Mouse (Mus musculus) urinary bladder, postnatal 14 days (tissue): ENCODE measurements around the gene Rnase10.
"Not testable (repeated sequence)": the region's sequence is repeated elsewhere in the genome, so short reads cannot be mapped to it uniquely, and the experiment has no call there.

Experiments used
- DNase-seq: peaks from one replicate; pipeline ENCODE4 v3.0.0; 2021; ENCODE audit warnings: low spot score

Rnase10 gene

DNA sequence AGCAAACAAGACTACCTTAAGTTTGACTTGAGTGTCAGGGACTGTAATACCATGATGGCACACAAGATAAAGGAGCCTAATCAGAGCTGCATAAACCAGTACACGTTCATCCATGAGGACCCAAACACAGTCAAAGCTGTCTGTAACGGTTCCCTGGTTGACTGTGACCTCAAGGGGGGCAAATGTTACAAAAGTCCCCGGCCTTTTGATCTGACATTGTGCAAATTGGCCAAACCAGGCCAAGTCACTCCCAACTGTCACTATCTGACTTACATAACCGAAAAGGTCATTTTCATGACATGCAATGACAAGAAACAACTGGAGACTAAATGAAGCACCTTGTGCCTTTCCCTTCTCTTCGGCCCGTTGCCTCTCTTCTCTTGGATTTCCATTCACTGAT, 2.0 kb downstream of the Rnase10 start:
- no peak for DNase-seq

DNA sequence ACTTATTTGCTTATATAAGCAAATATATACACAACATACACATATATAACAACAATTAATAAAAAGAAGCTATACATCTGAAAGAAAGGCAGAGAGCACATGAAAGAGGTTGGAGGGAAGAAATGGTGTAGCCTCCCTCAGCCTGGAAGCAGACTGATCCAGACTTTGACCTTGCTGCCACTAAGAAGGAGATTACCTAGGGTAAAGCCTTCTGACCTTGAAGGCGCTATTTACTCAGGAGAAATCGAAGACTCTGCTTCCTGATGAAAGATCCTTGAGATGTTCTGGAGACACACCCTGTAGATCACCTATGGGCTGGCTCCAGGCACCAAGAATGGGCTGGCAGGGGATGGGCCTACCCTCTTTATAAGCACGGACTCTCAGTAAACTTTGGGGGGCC, 7.2 kb downstream of the Rnase10 start:
- not testable (repeated sequence) for DNase-seq

DNA sequence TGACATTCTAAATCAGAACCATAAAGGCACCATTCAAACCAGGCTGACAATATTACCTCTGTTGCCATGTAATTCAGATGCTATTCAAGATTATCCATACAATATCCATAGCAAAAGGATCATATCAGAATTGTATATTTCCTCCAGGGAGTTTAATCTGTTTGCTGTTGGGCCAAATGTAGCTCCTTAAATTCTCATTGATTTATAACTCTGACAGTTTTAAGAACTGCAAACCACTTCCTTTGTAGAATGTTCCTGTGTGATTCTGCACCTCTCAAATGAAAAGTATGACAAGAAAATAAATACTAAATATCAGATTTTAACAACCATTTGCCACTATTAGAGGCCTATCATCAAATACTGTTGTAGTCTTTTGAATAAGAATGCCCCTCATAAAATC, 8.2 kb downstream of the Rnase10 start:
- no peak for DNase-seq

DNA sequence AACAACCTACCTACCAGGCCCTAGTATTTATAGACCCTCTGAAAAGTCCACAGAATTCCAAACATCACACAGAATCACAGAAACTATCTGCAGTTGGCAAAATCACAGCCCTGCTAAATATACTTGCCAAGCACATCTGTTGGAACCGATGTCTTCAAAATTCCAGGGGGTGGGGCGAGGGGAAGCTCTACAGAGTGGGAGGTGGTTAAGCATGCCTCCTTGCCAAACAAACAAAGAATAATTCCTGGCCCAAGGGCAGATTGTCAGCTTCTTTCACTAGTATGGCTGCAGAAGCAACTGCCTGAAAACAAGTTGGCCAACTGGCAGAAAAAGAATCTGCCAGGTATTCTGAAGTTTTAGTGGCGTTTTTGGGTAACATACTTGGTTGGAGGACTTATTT, 9.7 kb downstream of the Rnase10 start:
- peak; percentile 19 for DNase-seq

DNA sequence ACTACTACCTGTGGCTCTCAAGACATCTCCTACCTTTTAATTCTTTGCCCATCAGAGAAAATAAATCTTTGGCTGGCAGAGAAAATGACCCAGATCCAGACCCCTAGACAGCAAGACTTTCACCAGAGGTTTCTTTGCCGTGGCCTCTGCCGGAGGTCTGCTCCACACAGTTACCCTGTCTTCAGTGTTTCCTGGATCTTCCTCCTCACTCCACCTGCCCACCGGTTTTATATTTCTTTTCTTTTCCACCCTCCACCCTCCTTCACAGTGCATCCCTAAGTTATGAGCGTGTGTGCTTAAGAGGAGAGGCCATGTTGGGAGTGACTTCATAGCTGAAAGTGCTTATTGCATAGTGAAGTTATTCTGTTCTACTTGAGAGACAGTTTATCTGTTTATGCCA, 15.9 kb downstream of the Rnase10 start:
- no peak for DNase-seq

DNA sequence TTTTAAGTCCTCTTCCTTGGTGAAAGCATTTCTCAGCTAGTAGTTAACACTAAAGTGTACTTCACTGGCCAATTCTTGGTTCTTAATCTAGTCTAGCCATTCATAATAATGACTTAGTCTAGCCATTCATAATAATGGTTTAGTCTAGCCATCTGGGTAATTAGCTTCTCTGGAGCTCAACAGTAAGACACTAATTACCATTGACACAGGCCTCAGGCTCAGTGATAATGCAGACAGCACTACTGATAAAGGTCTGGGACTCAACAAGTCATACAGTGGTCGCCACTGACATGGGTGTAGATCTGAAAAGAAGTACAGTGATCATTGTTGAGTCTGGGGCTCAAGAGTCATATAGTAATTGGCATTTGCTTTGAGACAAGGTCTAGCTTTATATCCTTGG, 17.3 kb downstream of the Rnase10 start:
- no peak for DNase-seq

DNA sequence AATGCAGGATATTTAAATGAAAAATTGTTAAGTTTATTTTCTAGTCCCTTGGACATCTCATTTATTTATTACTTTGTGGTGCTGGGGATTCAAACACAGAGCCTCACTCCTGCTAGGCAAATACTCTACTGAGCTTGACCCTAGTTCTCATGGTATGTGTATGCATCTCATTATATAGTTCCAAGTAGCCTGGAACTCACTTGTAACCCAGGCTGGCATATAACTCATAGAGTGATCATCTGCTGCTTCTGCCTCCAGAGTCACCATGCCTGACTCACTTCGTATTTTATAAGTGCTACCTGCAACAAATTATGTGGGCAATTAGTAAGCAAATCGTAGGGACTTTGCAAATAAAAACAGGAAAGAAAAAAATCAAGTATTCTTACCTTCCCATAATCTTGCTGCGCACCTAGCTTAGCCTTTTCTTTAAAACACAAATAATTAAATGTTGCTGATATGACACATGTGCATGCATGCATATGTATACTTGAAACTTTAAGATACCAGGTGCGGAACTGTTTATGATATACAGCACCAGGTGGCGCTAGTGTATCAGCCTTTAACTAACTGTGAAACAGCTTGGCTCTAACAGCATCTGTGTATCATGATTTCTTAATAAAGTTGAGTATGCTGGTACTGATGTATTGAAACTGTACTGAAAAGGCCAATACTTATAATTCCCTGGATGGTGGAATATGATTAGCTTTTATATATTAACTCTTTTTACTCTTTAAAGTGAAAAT, 19.0 kb downstream of the Rnase10 start:
- peak; percentile 67 for DNase-seq

DNA sequence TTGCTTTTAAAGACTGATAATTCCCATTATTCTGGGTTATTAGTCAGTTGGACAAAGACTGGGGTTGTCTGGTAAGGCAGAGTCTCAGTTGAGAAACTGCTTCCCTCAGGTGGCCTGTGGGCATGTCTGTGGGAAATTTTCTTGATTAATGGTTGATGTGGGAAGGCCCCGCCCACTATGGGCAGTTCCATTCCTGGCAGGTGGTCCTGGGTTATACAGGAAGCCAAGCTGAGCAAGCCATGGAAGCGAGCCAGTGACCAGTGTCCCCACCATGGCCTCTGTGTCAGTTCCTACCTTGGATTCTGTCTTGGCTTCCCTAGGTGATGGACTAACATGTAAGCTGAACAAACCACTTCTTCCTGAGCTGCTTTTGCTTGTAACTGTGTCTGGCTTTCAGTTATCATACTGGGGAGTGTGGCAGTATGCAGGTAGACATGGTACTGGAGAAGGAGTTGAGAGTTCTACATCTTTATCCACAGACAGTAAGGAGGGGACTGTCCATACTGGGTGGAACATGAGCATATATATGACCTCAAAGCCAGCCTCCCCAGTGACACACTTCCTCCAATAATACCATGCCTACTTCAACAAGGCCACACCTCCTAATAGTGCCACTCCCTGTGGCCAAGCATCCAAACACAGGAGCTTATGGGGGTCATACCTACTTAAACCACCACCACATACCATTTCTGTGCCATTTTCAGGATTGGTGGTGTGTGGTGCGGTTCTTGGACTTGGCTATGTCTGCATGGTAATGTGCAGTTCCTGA, 20.0 kb downstream of the Rnase10 start:
- DNase-seq, result no peak

DNA sequence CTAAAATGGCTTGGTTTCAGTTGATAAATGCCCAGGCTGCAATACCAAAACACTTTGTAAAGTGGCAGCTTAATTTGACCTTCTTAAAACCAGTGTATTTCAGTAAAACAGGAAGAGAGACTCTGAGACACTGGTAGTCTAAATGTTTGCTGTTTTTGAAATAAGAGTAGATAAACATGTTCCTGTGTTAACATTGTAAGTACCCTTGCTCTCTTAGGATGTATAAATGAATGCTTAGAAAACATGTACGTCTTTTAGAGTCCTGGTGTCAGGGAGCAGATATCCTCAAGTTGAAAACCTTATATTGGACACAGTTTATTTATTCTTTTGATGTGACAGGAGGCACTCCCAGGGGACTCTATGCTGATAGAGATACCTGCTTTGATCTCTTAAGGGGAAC, 27.7 kb downstream of the Rnase10 start:
- no peak for DNase-seq

DNA sequence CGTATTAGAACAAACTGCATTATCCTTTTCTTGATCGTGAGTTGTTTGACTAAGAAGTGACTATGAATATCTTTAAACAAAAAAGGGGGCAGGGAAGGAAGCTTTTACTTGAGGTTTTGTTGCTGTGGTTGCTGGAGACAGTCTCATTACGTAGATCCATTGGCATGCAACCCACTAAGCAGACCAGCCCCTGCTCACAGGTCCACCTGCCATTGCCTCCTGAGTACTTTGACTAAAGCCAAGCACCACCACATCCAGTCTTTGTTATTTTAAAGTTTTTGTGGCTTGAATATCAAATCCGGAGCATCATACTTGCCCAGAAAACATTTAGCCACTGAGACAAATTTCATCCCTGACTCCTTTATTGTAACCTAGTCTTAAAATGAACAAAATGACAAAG, 28.7 kb downstream of the Rnase10 start:
- no peak for DNase-seq

DNA sequence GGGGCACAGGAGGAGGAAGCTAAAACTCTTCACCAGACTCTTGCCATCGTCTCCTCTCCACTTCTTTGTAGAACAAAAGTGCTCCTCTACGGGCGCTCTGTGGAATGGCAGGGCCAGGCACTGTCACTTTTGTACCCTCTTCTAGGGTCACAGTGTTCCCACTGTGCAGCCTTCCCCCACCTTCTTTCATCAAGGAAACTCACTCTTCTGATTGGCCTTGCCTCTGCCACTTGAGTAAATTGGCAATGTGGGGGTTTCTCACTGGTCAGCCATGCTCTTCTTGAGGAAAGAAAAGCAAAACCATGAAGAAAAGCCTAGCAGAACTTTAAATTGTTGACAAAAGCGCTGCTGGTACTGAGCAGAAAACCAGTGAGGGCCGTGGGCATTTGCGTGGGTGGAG, 34.2 kb downstream of the Rnase10 start, which contains the start of gene Rnase9:
Gene Rnase9 (minus strand): TSS at position 101 of the 400 bp plus-strand sequence.
- DNase-seq, result no peak

DNA sequence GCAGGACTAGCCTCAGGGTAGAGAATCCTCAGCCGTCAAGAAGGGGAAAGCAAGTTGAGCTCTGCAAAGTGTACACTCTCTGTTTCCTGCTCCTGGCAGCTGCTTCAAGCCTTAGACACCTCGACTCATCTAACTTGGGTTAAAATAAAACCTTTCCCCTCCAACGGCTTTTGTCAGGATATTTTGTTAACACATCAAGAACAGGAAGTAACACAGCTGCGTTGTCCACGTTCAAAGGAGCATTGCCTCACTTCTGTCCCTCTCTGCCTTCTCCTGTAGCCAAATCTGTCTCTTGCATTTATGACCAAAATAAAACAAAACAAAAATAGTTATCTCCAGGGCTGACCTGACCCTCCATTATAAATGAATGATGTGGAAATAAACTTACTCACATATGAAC, 40.3 kb downstream of the Rnase10 start:
- no peak for DNase-seq

DNA sequence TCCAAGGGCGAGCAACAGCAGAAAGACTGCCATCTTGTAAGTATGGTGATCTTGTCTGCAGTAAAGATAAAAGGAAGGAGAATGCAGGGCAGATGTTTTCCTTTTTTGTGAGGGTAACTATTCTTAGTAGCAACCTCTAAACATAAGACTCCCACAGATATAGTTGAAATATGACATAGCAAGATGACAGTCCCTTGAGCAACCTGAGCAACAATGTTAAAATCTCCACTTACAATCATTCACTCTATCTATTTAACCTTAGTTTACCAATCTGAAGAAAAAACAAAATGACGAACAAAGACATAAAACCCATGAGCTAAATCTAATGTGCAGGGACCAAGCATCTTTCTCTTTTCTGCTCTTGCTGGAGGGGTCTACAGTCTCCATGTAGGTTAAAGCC, 42.5 kb downstream of the Rnase10 start, which contains the start of gene Rnase11:
Gene Rnase11 (minus strand): TSS at position 101 of the 400 bp plus-strand sequence.
- no peak for DNase-seq

DNA sequence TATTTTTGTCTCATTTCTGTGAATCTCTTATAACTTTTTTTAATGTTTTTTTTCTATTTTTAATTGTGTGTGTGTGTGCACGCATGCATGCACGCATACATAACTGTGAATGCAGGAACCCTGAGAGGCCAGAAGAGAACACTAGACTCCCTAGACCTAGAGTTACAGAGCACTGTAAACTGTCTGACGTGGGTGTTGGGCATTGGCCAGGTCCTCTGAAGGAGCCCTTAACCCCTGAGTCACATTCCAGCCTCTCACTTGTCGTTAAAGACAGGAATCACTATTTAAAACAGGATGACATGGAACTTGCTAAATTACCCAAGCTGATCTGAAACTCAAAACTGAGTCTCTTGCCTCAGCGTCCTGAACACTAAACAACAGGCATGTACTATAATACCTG, 44.4 kb downstream of the Rnase10 start:
- no peak for DNase-seq

DNA sequence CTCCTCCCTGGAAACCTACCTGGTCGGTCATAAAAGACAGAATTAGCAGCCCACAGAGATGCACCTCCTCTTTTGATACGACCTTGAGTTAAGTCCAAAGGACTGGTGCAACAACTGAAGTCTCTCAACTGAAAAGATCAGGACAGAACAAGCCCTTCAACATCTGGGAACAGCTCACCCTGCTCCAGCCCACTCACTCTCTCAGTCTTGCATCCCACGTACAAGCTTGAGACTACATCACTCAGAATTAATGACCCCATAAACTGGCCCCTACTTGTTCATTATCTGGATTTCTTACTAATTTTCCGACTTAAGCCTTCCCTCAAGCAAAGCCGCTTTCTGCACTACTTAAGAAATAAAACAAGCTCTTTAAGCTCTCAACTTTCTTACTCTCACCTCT, 45.6 kb downstream of the Rnase10 start:
- no peak for DNase-seq

DNA sequence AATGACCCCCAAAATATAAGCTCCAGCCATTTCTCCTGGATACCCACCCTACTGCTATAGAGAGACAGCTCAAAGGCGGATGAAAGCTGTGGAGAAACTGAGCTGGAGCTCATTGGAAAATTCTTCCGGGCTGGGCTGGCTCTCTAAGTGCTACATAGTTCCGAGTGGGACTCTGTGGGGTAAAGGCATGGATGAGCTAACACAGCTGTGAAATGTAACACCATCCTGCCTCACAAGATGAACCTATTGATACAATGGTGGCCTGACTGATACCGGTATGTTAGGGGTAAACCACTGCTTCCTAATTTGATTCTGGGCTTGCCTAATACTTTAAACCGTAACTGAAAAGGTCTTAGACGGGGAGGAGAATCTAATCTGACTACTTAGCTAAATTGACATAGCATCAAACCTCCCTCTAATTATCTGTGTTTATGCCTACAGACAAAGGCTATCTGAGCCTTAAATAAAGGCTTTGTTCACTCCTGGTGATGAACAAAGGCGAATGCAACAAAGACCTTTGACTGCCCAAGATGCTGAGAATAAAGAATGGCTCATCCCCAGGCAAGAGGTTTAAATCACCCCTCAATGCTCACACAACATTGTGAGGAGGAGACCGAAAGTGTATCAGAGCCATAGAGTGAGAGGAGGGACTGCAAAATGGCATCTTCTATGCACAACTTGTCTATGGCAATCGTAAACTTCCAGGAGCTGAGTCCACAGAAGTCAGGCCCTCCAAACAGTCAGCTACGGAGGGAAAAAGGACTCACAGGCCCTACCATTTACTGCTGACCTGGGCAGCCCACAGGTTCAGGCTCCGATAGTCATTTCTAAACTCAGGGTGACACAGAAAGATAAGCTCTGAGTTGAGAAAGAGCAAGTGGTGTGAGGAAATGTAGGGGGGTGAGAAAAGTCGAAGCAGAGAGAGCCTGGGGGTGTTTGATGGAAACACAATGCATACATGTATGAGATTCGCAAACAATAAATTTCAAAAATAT, 47.0 kb downstream of the Rnase10 start:
- no peak for DNase-seq

DNA sequence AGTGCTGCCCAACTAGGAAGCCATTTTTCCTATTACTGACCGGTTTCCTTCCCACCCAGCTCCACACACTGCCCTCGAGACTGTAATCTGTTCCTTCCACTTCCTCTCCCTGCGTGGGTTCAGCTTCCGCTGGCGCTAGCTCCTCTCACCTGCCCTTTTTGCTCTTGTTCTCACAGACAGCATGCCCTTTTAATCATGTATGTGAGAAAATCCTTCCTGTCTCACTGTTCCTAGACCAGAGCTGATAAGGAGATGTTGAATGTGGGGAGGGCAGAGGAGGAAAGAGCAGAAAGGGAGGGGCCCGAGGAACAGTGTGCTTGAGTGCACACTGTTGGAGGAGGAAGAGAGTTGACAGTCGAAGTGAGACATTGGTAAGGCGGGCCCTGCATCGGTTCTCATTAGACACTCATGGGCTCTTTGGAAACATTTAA, 49.9 kb downstream of the Rnase10 start, which contains the start of gene Rnase12:
Gene Rnase12 (minus strand): TSS at position 261 of the 431 bp plus-strand sequence.
- no peak for DNase-seq
